Mouse (Mus musculus): ENCODE measurements around the gene Hoxb1.

The Hoxb1 gene

DNA sequence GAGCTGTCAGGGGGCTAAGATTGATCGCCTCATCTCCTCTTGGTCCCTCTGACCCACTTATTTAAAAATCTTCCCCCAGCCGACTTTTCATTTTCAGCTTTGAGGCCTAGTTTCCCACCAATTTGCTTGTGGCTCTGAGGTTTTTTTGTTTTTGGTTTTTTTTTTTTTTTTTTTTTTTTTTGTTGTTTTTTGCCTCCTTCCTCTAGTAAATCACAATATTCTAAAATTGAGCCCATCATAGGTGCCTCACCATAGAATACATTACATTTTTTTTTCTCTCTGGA is 15.3 kb upstream of the Hoxb1 start, which contains the start of gene Hoxb2:
Gene Hoxb2, plus strand, starts transcription at position 185 of the 284 bp plus-strand sequence.
- no peak for DNase-seq (ENCODE audit: low spot score)

DNA sequence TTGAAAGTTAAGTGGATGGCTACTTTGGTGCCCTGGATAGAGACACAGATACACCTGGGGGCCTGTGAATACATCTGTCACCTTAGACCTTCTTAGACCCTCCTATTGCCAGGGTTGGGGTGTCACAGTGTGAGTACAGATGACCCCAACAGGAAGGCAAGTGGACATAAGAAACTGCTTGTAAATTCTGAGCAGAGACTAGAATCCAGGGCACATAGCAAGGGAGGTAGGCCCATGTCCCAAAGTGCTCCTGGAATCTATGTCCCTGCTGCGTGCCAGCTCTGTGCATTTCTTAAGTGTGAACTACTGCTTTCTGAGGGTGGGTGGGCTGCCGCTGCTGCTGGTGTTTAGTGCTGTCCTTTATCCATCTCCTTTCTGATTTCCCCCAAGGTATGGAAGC is 14.8 kb upstream of the Hoxb1 start:
- DNase-seq (ENCODE audit: low spot score), result no peak

DNA sequence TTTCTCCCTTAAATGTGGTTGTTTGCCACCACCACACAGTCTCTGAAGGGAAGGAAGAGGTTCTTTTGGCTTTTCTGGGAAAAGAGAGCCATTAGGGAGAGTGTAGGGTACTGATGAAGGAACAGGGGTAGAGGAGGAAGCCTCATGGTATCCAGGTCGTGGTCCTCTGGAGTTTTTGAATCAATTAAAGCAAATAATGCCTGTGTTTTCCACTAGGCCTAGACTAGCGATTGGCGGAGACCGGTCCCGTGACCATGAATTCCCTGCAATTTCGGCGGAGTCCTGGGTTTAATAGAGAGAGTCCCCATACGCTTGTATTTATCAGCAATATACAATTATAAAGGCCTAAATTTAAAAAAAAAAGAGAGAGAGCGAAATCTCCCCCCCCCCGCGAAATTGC is 14.2 kb upstream of the Hoxb1 start:
- DNase-seq (ENCODE audit: low spot score), result no peak

DNA sequence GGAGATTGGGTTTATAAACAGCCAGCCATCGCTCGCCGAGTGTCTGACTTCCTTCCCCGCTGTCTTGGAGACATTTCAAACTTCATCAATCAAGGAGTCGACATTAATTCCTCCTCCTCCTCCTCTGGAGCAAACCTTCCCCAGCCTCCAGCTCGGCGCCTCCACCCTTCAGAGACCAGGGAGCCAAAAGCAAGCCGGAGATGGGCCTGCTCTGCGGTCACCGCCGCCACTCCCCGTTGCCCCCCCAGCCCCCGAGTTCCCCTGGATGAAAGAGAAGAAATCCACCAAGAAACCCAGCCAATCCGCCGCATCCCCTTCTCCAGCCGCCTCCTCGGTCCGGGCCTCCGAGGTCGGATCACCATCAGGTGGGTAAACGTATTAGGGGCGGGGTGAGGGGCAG is 13.7 kb upstream of the Hoxb1 start:
- no peak for DNase-seq (ENCODE audit: low spot score)

DNA sequence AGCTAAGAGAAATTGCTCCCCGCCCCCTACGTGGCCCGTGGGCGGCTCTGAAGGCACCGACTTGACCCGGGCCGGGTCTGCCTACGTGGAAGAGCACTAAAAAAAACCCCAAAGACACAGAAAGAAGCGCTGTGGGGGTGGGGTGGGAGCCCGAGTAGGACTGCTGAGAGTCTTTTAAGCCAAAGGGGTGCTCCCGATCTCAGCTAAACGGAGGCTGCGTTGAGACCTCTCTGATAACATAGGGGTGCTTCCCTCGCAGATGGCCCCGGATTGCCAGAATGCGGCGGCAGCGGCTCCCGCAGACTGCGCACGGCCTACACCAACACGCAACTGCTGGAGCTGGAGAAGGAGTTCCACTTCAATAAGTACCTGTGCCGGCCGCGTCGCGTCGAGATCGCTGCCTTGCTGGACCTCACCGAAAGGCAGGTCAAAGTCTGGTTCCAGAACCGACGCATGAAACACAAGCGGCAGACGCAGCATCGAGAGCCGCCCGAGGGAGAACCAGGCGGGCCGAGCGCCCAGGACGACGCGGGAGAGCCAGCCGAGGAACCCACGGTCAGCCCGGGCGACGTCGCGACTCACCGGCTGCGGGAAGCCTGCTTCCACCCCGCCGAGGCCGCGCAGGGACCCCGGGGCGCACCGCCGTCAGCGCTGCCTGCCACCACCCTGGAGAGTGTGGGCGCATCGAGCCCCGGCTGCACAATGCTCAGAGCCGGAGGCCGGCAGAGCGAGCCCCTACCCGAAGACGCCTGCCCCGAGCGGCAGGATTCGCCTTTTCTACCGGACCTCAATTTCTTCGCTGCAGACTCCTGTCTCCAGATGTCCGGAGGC is 12.6 kb upstream of the Hoxb1 start:
- peak; percentile 5 for DNase-seq (ENCODE audit: low spot score)

GRCm38 (mm10) chr11:96353522-96353841 is 12.1 kb upstream of the Hoxb1 start:
- no peak for DNase-seq (ENCODE audit: low spot score)

GRCm38 (mm10) chr11:96353939-96354338 is 11.6 kb upstream of the Hoxb1 start:
- DNase-seq (ENCODE audit: low spot score), result no peak

- DNase-seq (ENCODE audit: low spot score), result no peak
Observed at GRCm38 (mm10) chr11:96354376-96354775, 11.2 kb upstream of the Hoxb1 start.

DNA sequence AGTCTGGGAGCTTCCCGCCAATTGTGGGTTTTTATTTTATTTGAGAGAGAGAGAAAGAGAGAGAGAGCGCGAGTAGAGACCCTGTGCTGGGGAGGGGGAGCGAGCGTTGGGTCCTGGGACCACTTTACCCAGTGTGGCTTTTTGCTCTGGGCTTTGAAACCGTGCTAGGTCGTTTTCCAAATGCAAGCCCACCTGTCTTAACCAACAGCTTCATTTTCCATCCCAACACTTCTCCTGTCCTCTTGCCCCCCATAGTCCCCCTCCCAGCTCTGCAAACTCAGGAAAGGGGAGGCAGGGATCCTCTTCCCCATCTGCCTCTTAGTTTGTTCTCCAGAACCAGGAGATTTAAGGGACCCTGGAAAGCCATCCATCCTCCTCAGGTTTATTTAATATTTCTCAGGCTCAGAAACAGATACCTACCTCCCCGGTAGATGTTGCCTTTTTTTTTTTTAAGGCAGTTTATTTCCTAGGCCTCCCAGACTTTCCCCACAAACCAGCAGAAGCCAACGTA is 10.7 kb upstream of the Hoxb1 start:
- DNase-seq (ENCODE audit: low spot score), result no peak

DNA sequence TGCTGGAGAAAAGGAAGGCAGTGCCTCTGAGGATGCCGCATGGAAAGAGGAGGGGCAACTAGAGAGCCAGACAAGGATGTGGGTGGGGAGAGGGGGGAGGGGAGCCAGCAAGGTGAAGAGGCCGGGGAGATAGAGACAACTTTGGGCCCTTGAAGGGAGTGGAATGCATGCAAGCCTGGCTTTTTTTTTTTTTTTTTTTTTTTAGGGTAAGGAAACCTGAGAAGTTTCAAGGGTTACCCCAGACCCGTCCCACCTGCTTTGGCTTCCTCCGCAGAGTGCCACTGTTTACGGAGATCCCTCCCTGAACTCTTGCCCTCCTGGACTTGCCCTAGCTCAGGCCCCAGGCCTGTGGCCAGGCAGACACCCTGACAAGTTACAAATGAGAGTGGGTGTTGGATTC is 1.7 kb upstream of the Hoxb1 start:
- DNase-seq (ENCODE audit: low spot score), result no peak

- no peak for DNase-seq (ENCODE audit: low spot score)
Observed at GRCm38 (mm10) chr11:96366092-96367041, 815 bp downstream of the Hoxb1 start.

DNA sequence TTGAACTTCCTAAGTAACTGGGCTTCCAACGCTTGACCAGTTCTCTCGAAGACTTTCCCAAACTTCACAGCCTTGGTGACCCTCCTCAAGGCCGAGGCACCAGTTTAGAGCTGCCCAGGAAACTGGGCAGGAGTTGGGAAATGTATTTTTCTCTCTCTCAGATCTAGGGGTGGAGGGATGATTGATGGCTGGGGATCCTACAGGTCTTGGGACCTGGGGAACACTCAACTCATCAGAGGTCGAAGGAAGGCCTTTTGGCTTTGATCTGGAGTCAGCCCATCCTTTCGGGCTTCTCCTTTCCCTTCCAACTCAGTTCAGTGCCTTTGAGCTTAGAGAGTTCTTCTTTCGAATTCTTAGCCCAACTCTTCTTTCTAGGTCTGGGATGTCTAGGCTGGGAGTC is 1.6 kb downstream of the Hoxb1 start:
- DNase-seq (ENCODE audit: low spot score), result no peak

DNA sequence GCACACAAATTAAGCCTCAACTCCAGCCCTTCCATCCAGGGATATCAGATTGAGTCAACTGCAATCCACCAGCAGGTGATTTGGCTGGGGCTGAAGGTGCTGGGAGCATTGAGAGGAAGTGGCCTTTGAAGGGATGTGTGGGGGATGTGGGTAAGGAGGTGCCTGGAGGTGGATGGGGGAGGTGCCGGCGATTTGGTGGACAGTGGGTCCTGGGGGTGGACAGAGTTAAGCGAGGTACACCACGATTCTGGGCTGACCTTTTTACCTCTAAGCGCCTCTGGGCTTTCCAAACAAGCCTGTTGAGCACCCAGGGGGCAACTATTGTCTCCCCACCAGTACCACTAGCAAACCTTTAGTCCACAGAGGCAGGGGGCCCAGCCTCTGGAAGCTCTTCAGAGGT is 3.1 kb downstream of the Hoxb1 start:
- DNase-seq (ENCODE audit: low spot score), result no peak

DNA sequence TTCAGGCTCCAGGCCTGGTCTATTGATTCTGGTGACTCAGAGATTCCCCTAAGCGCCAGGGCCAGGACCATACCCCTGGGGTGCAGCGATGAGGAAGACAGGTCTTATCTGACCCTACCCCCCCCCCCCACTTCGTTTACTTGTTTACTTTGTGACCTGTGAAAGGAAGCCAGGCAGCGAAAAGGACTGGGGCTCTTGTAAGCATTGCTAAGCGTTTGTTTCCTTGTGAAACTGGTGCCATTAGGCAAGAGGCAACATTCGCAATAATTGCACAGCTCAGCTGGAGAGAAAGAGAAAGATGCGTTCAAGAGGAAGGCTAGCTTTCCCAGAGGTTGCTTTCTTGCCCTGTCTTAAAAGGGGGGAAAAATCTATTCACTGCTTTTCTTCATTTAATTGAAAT is 3.6 kb downstream of the Hoxb1 start:
- no peak for DNase-seq (ENCODE audit: low spot score)

- no peak for DNase-seq (ENCODE audit: low spot score)
Observed at GRCm38 (mm10) chr11:96371726-96372125, 6.2 kb downstream of the Hoxb1 start.

GRCm38 (mm10) chr11:96372519-96372918 is 7.0 kb downstream of the Hoxb1 start:
- DNase-seq (ENCODE audit: low spot score), result no peak

DNA sequence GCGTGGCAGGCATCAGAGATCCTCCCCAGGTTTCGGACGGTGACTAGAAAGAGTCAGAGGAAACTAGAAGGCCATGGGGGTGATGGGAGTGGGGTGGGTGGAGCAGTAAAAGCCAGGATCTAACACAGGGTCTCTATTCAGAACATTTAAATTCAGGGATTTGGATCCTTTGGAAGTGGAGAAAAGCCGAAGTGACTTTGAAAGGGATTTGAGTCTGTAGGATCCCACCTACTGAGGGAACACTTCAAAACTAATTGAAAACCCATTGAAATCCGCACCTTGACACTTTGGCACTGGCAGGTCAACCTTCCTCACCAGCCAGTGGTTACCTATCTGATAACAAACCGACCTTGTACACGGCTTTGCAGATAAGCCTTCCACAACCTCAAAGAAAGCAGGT is 9.3 kb downstream of the Hoxb1 start:
- DNase-seq (ENCODE audit: low spot score), result no peak

DNA sequence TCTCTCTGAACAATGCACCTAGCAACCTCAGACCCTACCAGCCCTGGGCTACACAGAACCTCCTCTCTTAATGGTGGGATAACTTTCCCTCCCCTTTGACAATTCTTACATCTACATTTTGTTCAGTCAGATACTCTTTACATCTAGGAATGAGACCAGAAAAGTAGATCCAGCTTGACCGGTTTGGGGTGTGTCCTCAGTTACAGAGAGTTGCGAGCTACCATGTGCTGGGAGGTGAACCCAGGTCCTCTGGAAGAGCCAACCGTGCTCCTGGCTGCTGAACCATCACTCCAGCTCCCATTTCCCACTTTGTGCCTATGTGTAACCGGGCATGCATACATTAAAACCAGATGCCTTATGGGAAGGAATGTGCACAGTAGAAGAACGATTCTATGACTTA is 17.8 kb downstream of the Hoxb1 start:
- no peak for DNase-seq (ENCODE audit: low spot score)

DNA sequence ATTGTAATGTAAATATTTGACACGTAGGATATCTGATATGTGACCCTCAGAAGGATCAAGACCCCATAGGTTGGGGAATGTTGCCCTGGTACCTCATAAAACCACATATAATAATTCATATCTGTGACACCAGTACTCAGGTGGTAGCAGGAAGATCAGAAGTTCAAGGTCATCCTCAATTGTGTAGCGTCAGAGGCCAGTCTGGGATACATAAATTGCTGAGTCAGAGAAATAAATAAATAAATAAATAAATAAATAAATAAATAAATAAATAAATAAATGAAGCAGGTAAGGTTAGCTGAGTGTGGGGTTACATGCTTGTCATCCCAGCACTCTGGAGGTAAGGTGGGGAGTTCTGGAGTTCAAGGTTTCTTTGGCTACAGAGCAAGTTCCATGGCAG is 22.1 kb downstream of the Hoxb1 start:
- DNase-seq (ENCODE audit: low spot score), result no peak

DNA sequence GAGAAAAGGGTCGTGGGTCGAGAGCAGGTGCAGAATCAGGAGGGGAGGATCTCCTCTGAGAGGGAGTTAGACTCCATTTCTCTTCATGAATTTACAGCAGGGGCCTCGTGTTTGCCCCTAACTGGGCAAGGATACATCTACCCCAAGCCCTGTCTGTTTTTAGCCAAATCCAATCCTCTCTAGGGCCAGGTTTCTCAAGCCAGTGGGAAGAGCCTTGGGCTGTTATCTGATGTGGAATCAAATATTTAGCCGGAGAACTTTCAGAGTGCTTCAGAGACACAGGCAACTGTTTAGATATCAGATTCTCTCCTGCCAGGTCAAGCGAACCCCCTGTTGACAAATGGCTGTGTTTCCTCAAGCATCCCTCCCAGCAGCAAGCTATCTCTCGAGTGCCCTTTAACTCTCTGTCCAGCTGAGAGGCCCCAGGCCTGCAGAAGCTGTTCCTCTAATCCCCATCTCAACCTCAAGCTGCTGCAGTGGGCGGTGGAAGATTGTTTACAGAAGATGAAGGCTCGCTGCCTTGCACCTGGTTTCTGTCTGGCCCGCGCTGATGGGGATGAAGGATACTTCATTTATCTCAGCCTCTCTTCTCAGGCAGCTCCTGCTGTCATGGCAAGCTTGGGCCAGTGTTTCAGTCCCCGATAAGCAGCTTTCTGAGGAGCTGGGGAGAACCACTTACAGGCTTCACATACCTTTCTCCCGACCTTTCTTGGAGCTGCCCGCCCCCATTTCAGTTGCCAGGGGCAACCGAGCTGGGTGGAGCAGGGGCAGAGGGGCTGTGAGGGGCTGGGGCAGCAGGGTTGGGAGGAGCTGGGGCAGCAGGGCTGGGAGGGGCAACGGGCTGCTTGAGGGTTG is 31.4 kb downstream of the Hoxb1 start:
- DNase-seq (ENCODE audit: low spot score), result no peak

- no peak for DNase-seq (ENCODE audit: low spot score)
Observed at GRCm38 (mm10) chr11:96397806-96398335, 32.3 kb downstream of the Hoxb1 start.

GRCm38 (mm10) chr11:96399923-96400322 is 34.4 kb downstream of the Hoxb1 start:
- no peak for DNase-seq (ENCODE audit: low spot score)

Measured in T-cell, adult 2 months (primary cell).